Mouse (Mus musculus): ENCODE results near the gene Far1.
A peak's percentile ranks its signal among the peaks of the same experiment; 100 is the strongest.

The Far1 gene

DNA sequence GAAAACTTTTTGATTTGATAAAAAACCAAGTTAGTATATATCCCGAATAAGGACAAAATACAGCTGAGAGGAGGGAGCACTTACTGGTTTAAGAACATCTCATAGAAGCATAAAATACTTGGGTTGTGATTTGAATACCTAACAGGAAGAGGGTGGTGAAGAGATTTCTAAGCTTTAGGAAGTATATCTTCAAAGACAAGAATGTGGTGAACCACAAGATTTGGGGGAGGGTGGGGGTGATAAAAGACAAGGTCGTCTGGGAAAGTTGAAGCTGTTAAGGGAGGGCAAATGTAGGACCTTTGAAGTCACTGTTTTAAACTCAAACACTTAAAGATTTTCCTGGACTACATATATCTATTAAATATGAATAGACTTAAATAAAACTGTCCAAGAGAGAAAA, 59.1 kb downstream of the Far1 start:
- no peak for DNase-seq

DNA sequence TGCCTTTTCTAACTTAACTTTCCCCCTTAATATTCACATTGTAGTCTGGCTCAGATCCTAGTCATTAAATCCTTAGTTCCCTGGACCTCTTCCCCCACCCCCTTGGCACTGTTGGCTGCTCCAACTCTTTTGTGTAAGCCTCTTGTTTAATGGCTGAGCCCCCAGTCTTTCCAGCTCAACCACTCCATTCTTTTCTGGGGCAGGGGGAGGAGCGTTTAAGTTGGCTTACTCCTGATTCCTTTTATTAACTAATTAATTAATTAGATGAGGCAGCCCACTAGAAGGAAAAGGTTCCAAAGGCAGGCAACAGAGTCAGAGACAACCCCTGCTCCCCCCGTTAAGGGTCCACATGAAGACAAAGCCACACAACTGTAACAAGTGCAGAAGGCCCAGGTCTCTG, 68.5 kb downstream of the Far1 start:
- no peak for DNase-seq

DNA sequence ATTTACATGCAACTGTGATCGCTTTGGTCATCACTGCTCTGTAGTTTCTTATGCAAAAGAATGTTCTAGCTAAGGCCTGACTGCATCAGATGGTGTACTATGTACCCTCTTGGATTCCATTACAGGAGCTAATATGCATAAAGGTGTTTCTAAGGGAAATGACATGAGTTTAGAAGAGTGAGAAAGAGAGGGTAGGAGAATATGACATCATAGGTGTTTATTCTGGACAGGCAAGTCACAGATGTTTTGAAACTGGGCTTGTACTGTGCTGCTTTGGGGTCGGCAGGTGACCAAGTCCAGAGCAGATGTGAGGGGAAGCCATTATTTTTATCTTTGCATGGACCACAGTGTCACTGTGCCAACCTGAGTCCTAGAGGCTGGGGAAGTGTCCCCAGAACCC, 75.6 kb downstream of the Far1 start:
- no peak for DNase-seq

DNA sequence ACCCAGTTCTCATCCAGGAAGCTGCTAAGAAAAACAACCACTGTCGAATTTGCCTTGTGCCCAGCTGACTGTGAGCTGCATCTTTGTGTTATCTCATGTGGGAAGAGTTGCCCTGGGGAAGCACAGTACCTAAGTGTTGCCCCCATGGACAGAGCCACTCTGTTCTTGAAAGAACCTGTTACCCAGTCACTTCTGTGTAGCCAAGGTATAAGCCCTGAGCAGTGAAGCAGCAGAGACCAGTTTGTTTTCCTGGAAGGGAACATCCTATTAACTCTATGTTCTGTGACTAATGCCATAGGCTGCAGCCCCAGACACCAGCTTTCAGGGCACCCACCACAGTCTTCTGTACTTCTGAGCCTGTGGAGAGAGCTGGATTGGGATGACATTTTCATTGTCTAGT, 76.7 kb downstream of the Far1 start:
- DNase-seq, result no peak

DNA sequence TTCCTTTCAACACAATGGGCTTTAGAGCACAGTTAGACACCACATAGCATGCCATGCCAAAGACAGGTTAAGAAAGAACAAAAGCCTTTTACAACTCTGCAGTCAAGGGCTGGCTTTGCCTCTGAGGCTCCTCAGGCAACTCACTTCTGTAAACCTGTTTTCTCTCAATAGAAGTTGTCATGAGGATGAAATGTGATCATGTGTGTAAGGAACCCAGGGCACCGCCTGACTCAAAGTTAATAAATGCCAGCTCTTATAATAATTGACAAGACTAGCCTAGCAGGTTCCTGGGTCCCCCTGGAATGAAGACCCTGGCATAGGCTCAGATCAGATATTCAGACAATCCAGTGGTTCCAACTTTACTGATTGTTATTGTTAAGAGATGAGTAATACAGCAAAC, 77.5 kb downstream of the Far1 start:
- peak; percentile 31 to 63 for DNase-seq

DNA sequence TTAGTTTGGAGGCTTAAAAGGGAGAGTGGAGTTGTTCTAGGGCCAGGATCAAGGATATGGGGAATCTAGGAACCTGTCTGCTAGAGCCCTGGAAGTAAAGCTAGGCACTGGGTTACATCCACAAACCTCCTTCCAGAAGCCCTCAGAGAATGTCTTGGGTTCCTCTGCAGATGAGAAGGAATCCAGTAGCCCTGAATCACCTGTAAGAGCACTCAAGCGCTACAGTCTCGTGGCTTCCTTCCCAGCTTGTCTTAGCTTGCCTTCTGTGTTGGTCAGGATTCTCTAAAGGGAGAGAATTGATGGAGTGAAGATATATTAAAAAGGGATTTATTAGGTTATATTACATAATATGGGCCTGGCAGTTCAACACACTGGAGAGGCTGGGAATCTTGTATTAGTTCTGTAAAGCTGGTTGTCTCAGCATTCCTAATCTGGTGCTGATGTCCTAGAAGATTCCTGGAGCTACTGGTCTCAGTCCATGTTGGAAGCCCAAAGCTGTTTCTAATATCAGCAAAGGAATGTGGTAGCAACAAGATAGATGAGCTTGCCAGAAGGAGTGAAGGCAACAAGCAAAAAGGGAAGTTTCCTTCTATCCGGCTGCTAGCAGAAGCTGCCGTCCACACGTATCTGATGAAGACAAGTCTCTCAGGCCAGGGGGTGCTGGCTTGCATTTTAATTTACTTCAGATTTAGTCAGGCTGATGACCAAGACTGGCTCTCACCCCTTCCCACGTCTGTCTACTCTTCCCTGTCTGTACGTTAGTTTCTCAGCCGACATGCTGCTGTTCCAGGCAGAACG, 78.1 kb downstream of the Far1 start:
- no peak for DNase-seq

DNA sequence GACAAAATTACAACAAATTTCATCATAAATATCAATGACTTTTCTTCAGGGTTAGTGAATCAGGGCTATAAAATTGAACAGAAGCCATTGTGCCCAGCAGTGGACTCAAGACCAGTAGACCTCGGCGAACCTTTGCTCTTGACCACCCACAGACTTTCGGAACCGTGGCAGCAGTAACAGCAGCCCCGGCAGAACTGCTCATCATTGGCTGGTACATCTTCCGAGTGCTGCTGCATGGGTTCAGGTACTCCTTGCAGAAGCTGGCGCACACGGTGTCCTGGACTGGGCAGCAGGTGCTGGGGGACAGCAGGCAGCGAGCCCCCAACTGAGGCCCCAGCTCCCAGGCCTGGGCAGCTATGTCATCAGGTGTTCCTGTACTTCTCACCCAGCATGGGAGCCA, 79.1 kb downstream of the Far1 start:
- DNase-seq, result peak in 1 of 2 experiments; percentile 64

DNA sequence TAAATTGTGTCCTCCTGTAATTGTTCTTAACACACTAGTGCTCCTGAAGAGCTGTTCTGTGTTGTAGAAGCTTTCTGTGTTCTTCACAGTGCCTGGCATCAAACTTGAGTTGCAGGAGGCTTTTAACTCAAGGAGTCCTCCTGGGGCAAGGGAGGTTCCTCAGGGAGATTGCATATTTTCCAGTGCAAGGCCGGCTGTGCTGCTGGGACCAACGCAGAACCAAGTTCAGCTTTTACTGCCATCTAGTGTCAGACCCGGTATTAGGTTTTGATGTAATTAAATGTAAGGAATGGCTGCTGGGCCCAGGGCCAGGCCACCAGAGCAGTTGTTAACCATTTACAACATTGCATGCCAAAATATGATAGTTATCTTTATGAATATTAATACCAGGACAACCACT, 80.7 kb downstream of the Far1 start:
- peak; percentile 73 to 79 for DNase-seq

DNA sequence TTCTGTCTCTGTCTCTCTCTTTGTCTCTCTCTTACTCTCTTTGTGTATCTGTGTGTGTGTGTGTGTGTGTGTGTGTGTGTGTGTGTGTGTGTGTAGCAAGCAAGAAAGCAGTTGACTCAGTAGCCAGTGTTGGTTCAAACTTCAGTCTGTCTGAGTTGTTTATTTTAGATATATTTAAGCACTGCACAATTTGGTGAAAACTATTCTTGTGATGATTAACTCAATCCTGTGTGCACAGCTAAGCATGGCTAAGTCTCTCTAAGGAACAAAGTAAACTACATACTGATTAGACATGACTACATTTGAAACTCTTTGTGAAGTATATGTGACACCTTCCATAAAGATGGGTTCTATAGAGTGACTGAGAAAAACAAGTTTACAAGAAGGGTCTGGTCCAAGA, 83.6 kb downstream of the Far1 start:
- DNase-seq, result no peak

DNA sequence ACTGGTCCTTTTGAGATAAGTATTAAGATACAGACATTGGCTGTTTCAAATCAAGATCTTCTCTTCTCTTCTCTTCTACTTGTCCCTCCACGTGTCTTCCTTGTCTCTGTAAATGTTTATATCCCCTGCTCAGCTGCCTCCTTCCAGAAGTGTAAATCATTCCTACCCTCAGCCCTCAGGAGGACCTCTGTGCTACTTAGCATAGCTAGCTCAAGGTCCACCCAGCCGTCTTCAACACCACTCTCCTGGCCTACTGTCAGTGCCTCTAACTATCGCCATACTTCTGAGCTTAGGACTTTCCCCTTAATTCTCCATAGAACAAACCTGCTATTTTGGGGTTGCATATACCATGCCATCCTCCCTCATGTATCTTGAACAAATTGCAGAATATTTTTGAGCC, 88.2 kb downstream of the Far1 start:
- DNase-seq, result no peak

DNA sequence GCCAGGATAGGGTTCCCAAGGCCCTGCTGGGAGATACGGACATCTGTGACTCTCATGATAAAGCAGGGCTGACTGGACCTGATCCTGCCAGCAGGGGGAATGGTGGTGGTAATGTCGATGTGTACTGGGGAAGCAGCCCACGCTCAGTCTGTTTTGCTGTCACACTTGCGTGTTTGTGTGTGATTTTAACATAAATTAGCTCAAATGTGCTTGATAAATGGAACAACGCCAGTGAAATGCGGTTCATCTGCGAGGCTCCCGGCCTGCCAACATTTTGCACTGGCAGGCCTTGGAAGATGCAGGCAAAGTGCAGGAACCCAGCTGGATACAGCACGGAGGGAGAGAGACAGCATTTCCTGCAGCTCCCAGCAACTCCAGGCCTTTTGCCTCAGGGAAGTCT, 94.3 kb downstream of the Far1 start:
- DNase-seq, result no peak

DNA sequence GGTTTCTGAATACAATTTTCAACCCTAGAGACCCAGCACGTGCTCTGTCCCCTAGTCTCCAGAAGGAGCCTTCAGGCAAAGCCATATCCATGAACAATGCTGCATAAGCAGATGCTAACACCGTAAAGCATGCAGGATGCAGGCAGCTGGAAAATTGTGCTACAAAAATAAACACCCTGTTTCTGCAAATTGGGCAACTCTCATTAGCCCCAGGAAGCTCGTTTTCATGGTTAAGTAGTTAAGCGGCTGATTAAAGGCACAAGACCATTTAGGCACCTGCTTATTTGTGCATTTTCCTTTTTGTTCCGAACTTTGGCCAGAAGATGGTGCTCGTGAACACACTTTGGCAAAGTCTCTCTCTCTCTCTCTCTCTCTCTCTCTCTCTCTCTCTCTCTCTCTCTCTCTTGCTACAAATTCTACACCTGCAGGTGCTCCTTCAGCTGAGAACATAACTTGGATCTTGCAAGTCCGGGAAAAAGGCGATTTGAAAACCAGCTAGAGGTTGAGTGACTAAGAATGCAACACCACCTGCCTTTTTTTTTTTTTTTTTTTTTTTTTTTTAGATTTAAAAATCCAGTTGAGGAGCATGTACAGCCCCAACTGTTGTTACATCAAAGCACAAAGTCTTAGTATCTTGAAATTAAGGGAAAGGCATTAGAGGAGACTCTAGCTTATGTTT, 95.5 kb downstream of the Far1 start:
- DNase-seq, result peak; percentile 52 to 64

DNA sequence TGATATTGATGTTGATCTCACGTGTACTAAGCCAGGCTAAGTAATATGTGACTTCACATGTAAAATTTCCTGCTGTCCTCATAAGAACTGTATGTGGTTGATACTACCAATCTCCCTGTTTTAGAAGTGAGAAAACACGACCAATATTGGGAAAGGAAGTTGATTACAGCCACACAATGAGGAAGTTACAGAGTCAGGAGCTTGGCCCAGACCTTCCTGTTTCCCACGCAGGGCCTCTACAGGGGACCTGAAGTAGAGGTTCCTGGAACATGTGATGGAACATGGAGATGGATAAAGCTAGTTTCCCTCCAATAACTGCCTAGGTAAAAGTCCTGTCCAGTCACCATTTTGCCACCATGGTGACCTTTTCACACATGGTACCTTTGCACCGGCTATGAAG, 99.0 kb downstream of the Far1 start:
- DNase-seq, result no peak

DNA sequence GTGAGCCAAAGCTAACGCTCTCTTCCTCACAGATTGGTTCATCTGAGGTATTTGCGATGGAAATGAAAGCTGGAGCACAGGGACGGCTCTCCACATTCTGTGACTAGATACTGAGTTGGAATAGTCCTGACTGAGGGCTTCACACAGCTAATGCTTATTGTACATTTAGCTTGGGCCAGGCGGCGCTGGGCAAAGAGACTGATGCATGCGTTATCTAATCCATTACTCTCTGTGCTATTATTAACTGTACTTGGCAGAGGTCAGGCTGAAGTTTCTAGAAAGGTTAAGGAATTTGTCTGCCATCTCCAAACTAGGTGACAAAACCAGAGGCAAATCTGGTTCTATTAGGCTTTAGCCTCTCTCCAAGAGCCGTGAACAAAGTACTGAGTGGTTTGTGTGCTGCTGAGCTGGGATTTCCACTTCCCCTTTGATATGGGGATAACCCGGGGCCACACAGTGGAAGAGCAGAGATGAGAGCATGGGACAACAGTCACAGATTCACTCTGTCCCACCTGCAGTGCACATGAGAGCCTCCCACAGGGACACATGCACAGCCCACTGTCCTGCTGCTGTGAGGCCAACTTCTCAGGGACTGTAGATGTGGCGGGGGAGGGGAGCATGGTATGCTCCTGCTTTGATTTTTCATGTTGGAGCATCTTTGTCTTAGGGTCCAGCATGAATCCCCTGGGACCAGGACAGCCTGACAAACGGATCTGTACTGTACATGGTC, 100.7 kb downstream of the Far1 start:
- no peak for DNase-seq

DNA sequence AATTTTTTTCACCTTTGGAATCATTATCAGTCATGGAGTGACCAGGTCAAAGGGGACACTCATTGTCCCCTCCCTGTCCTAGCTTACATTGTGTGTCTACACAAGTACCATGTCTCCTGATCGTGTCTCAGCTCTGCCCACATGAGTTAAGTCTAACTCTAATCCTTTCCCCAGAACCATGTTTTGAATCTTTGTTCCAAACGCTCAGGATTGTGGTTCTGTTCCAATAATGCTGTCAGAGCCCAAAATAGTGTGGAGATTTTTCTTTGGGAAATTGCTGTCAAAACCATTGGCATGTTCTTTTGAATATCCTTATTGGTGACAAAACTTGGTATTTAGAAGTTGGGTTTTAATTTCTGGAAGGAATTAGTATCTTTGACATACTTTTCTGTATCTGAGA, 105.5 kb downstream of the Far1 start:
- DNase-seq, result no peak

DNA sequence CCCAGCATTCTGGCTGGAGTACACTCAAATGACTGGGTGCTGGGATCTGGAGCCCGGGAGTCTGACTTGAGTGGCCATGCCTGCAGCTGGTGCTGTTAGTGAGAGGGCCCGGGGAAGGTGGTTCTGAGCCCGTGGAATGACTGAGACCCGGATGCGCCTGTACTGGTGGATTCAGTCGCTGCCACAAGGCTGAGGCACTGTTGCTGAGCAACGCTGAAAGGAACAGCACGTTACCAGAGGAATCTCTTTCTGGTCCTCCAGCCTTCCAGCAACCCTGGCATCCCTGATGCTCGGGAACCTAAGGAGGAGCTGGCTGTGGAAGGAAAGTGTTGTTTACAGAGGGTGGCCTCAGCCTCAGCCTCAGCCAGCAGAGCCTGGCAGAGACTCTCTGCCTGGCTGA, 106.1 kb downstream of the Far1 start:
- DNase-seq, result no peak
